Mouse (Mus musculus) leukemia stem cell, adult 10-12 weeks (primary cell): Measurements from ENCODE around the gene Galnt4. TPM values are rescaled to one million over a fixed set of nuclear protein-coding genes. Genes with fewer than 3 reads are reported as not detected.

Source experiments
- polyA plus RNA-seq: library from polyadenylated mRNA; stranded (reverse); fragments of >175 nt; gene quantifications from 2 replicates; pipeline ENCODE4 v1.2.3, GENCODE M21; 2012; ENCODE audit warnings: low replicate concordance

Galnt4 gene
- polyA plus RNA-seq = 0.62 and 1.7 TPM in 2 replicates

GRCm38 (mm10) chr10:99107964-99108363 is at the start of gene Galnt4:
Gene Galnt4 (plus strand): TSS chr10:99108159.

GRCm38 (mm10) chr10:99106703-99107631 is 992 bp upstream of the Galnt4 start, which contains the start of gene Poc1b:
Gene Poc1b (plus strand): TSS chr10:99107036.

GRCm38 (mm10) chr10:99126225-99126624 is 18.3 kb downstream of the Galnt4 start, which contains the start of gene Phxr2:
Gene Phxr2 (minus strand): TSS chr10:99126325.

Other genes starting within 250 kb of the Galnt4 start
- 8.9 and 11.6 TPM in 2 replicates for gene Atp2b1, start 193.8 kb upstream of the Galnt4 start, polyA plus RNA-seq
- gene Poc1b, start 1.1 kb upstream of the Galnt4 start, polyA plus RNA-seq = 16.7 and 19.4 TPM in 2 replicates
- not detected in 2 replicates for gene Phxr2, start 18.2 kb downstream of the Galnt4 start, polyA plus RNA-seq
- gene Dusp6, start 155.1 kb downstream of the Galnt4 start, polyA plus RNA-seq = 10.0 and 10.5 TPM in 2 replicates